Mouse (Mus musculus) embryonic facial prominence, embryonic 13.5 days (tissue): Measurements from ENCODE around the gene Stat2. TPM values are rescaled to one million over a fixed set of nuclear protein-coding genes. Genes with fewer than 3 reads are reported as not detected.
A peak's percentile ranks its signal among the peaks of the same experiment; 100 is the strongest.

Experiments
- ATAC-seq: fragments of 200-750 bp; cut with Nextera tagmentation; 2 replicates; pipeline ENCODE4 v1.8.0; 2017; ENCODE audit warnings: low read depth; ENCODE audit not compliant: insufficient number of reproducible peaks, insufficient read depth, low FRiP score, low TSS enrichment
- H3K27ac ChIP-seq: fragments of 300-500 bp; sonication (generic); 2 replicates; pipeline ENCODE4 v1.5.1; 2015; ENCODE audit warnings: moderate library complexity, mild to moderate bottlenecking, inconsistent platforms
- H3K27me3 ChIP-seq: fragments of 300-500 bp; sonication (generic); 2 replicates; pipeline ENCODE4 v1.6.1; 2015; ENCODE audit warnings: mild to moderate bottlenecking, inconsistent platforms
- H3K36me3 ChIP-seq: fragments of 300-500 bp; sonication (generic); 2 replicates; pipeline ENCODE4 v1.6.1; 2015; ENCODE audit warnings: mild to moderate bottlenecking, inconsistent platforms
- H3K4me1 ChIP-seq: fragments of 300-500 bp; sonication (generic); 2 replicates; pipeline ENCODE4 v1.6.1; 2015; ENCODE audit warnings: inconsistent platforms
- H3K4me2 ChIP-seq: fragments of 300-500 bp; sonication (generic); 2 replicates; pipeline ENCODE4 v1.6.1; 2015; ENCODE audit warnings: moderate library complexity, mild to moderate bottlenecking, inconsistent platforms
- H3K4me3 ChIP-seq: fragments of 300-500 bp; sonication (generic); 2 replicates; pipeline ENCODE4 v1.5.1; 2015; ENCODE audit warnings: mild to moderate bottlenecking, inconsistent platforms
- H3K9ac ChIP-seq: fragments of 300-500 bp; sonication (generic); 2 replicates; pipeline ENCODE4 v1.6.1; 2015; ENCODE audit warnings: mild to moderate bottlenecking, inconsistent platforms
- H3K9me3 ChIP-seq: fragments of 300-500 bp; sonication (generic); 2 replicates; pipeline ENCODE4 v1.6.1; 2016; ENCODE audit warnings: inconsistent platforms
- WGBS: fragments of 180-500 bp; shearing (Covaris S2); methylation state at CpG from one replicate; pipeline ENCODE4 v1.1.7; 2015; ENCODE audit warnings: mixed read lengths; 5-methylcytosine and 5-hydroxymethylcytosine counted together
- polyA plus RNA-seq: library from polyadenylated mRNA; unstranded; fragments of >200 nt; fragmentation: Nextera tagmentation; extraction: Ambion mirVana; gene quantifications from 2 replicates; pipeline ENCODE4 v1.2.1, GENCODE M21; 2015

The Stat2 gene
- polyA plus RNA-seq, 1 experiment from 2014 or later = 19.0 TPM

- ATAC-seq = no peak
- H3K27ac ChIP-seq = peak overlapping the region; percentile 96
- H3K9ac ChIP-seq = peak overlapping the region; percentile 87
- H3K36me3 ChIP-seq = 0 out of 2 replicates have a peak, but pooled peaks cover 4% of the 10 kb centered on the region
- H3K4me3 ChIP-seq = peak overlapping the region; percentile 60
- 1% methylated on average over 9 of the region's 9 CpGs for WGBS
- peaks cover 16% of the 10 kb centered on the region for H3K4me1 ChIP-seq
- peak overlapping the region; percentile 76 for H3K4me2 ChIP-seq
- H3K9me3 ChIP-seq = no peaks in the 10 kb centered on the region
- H3K27me3 ChIP-seq = no peaks in the 10 kb centered on the region
Observed at GRCm38 (mm10) chr10:128302785-128303125, 32.4 kb downstream of the Stat2 start.

DNA sequence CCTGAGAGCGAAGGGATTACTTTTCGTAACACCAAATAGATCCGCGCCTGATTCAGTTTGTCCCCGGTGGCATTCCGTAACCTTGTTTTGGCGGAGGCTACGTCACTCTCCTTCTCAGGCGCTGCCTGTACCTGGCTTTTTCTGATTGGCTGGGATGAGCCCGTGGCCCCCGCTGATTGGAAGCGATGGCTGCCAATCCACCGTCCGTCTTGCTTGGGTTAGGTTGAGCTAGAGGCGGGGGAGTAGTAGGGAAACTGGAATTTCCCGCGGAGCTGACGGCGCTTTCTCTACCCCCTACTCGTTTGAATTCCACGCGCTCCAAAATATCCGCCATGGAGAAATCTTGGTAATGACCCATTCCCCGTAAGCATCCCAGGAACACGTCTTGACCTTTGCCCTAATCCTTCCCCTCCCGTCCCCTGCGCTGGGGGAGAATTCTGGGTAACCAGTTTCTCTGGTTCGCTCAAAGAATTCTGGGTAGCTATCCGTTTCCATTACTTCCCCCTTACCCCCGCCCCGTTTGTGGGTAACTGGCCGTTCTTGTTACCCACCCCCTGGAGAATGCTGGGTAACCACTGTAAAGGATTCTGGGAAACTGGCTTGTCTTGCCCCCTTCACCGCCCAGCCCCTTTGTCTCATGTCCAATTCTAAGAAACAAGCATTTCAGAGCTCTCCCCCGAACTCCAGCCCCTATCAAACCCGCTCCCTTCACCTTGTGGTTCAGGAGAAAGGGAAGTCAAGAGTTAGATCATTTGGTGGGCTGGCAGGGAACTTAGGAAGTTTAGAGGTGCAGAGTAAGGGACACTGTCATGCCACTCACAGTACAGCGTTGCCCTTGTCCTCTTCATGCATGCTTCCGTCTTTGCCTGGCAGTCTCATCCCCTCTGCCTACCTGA lies 33.0 kb downstream of the Stat2 start, which contains the start of gene Pan2:
Gene Pan2, plus strand, starts transcription at position 210 of the 896 bp plus-strand sequence.
- peak within 1 kb of the TSS; percentile 87 for H3K9ac ChIP-seq
- ATAC-seq = peak; percentile 97
- H3K36me3 ChIP-seq = peaks cover 9% of the 10 kb centered on the region
- 1% methylated on average over 37 of the region's 37 CpGs for WGBS
- H3K4me2 ChIP-seq = peak within 1 kb of the TSS; percentile 76
- H3K27ac ChIP-seq = peak within 1 kb of the TSS; percentile 96
- H3K4me3 ChIP-seq = peak within 1 kb of the TSS; percentile 60
- no peaks in the 10 kb centered on the region for H3K9me3 ChIP-seq
- peaks cover 16% of the 10 kb centered on the region for H3K4me1 ChIP-seq
- no peaks in the 10 kb centered on the region for H3K27me3 ChIP-seq

DNA sequence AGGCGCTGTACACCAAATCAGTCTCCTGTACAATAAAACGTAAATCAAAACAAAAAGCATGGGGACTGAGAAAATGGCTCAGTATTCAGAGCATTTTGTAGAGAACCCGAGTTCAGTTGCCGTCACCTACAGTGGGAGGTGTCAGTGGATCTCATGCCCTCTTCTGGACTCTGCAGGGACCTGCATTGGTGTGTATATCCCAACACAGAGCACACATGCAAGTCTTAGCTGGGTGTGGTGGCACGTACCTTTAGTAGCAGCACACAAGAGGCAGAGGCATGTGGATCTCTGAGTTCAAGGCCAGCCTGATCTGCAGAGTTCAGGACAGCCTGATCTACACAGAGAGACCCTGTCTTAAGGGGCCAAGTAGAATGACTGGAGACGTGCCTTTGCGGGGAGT lies 39.3 kb downstream of the Stat2 start:
- H3K27me3 ChIP-seq = no peaks in the 10 kb centered on the region
- peaks cover 62% of the 10 kb centered on the region for H3K36me3 ChIP-seq
- H3K4me1 ChIP-seq = peaks cover 6% of the 10 kb centered on the region
- ATAC-seq = no peak
- WGBS = 91% methylated on average over 7 of the region's 7 CpGs
- no peaks in the 10 kb centered on the region for H3K9me3 ChIP-seq
- no peak overlapping the region for H3K4me3 ChIP-seq
- peak overlapping the region; percentile 52; the same call in 1 of the 2 replicates for H3K27ac ChIP-seq
- H3K4me2 ChIP-seq = no peak overlapping the region
- no peak overlapping the region for H3K9ac ChIP-seq

GRCm38 (mm10) chr10:128310177-128310576 lies 39.8 kb downstream of the Stat2 start:
- no peaks in the 10 kb centered on the region for H3K27me3 ChIP-seq
- WGBS = 71% methylated on average over 11 of the region's 11 CpGs
- H3K4me3 ChIP-seq = no peak overlapping the region
- no peak overlapping the region for H3K4me2 ChIP-seq
- no peak for ATAC-seq
- H3K27ac ChIP-seq = peak overlapping the region; percentile 52; the same call in 1 of the 2 replicates
- peaks cover 6% of the 10 kb centered on the region for H3K4me1 ChIP-seq
- H3K9me3 ChIP-seq = no peaks in the 10 kb centered on the region
- H3K36me3 ChIP-seq = peaks cover 68% of the 10 kb centered on the region
- H3K9ac ChIP-seq = no peak overlapping the region

GRCm38 (mm10) chr10:128310902-128311301 lies 40.5 kb downstream of the Stat2 start:
- peaks cover 74% of the 10 kb centered on the region for H3K36me3 ChIP-seq
- no peaks in the 10 kb centered on the region for H3K27me3 ChIP-seq
- H3K9me3 ChIP-seq = no peaks in the 10 kb centered on the region
- WGBS = 83% methylated on average over 4 of the region's 4 CpGs
- no peak for ATAC-seq
- no peak overlapping the region for H3K27ac ChIP-seq
- H3K9ac ChIP-seq = no peak overlapping the region
- no peak overlapping the region for H3K4me2 ChIP-seq
- no peak overlapping the region for H3K4me3 ChIP-seq
- peaks cover 6% of the 10 kb centered on the region for H3K4me1 ChIP-seq

GRCm38 (mm10) chr10:128315578-128315977 lies 45.2 kb downstream of the Stat2 start:
- no peak for ATAC-seq
- H3K36me3 ChIP-seq = peaks cover 88% of the 10 kb centered on the region
- 93% methylated on average over 8 of the region's 8 CpGs for WGBS

GRCm38 (mm10) chr10:128321641-128322040 lies 51.3 kb downstream of the Stat2 start:
- Histone ChIP-seq H3K36me3 (peaks cover 67% of the 10 kb centered on the region), H3K4me1 (peaks cover 18% of the 10 kb centered on the region), H3K9me3 (no peaks in the 10 kb centered on the region), H3K9ac (peak overlapping the region; percentile 55; the same call in 1 of the 2 replicates), H3K27ac (peak overlapping the region; percentile 98), H3K4me2 (peak overlapping the region; percentile 77), H3K27me3 (no peaks in the 10 kb centered on the region), H3K4me3 (peak overlapping the region; percentile 91)
- no peak for ATAC-seq
- 63% methylated on average over 12 of the region's 12 CpGs for WGBS

More at GRCm38 (mm10) chr10:128315578-128315977, 45.2 kb downstream of the Stat2 start:
- H3K27ac ChIP-seq = no peak overlapping the region
- no peaks in the 10 kb centered on the region for H3K9me3 ChIP-seq
- H3K4me3 ChIP-seq = no peak overlapping the region
- H3K4me1 ChIP-seq = no peaks in the 10 kb centered on the region
- no peaks in the 10 kb centered on the region for H3K27me3 ChIP-seq
- no peak overlapping the region for H3K9ac ChIP-seq
- no peak overlapping the region for H3K4me2 ChIP-seq

DNA sequence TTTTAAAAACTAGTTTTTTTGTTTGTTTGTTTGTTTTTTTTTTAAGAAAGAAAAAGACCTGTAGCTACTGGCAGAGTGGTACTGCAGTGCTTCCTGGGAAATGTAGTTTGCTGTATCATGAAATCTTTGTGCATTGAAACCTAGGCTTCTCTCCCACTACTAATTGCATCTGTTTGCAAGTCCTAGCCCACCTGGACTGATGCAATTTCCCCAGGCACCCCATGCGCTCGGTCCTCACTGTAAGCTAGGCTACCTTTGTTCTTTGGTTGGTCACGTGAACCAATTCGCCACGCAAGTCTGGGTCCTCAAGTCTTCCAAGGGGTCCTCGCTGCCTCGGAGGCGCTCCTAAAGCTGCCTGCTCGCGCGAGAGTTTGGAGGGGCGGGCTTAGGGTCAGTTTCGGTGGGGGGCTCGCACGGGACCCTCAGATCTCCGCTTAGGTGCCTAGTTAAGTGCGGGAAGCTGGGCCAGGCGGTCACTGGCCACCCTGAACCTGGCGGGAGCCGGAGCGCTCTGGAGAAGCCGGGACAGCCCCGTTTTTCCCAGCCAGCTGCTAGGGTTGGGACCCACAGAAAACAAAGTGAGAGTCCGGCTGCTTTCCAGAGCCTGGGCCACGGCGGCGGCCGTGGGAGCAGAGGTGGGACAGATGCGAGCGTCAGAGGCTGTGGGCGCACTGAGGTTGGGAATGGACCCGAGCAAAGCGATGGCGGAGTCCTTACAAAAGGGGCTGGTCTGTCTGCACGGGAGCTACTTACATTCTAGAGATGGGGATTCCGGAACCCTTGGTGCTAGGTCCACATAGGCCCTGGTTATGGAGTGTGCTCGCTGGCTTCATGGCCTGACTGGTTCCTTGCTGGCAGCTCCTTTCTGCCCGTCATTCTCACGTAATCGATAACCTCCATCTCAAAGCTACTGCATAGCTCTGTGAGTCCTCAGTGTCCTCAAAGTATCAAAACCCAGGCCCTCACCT lies 52.1 kb downstream of the Stat2 start, which contains the start of gene Cnpy2:
Gene Cnpy2, plus strand, starts transcription at position 319 of the 968 bp plus-strand sequence.
- ATAC-seq = peak; percentile 90
- H3K4me1 ChIP-seq = peaks cover 18% of the 10 kb centered on the region
- H3K9ac ChIP-seq = peak within 1 kb of the TSS; percentile 99
- H3K27me3 ChIP-seq = no peaks in the 10 kb centered on the region
- under 1% methylated on average over 40 of the region's 40 CpGs for WGBS
- H3K9me3 ChIP-seq = no peaks in the 10 kb centered on the region
- peak within 1 kb of the TSS; percentile 98 for H3K27ac ChIP-seq
- H3K4me3 ChIP-seq = peak within 1 kb of the TSS; percentile 91
- peak within 1 kb of the TSS; percentile 77 for H3K4me2 ChIP-seq
- H3K36me3 ChIP-seq = peaks cover 70% of the 10 kb centered on the region

GRCm38 (mm10) chr10:128323516-128323915 lies 53.2 kb downstream of the Stat2 start:
- peak overlapping the region; percentile 98 for H3K27ac ChIP-seq
- peaks cover 70% of the 10 kb centered on the region for H3K36me3 ChIP-seq
- 78% methylated on average over 8 of the region's 8 CpGs for WGBS

DNA sequence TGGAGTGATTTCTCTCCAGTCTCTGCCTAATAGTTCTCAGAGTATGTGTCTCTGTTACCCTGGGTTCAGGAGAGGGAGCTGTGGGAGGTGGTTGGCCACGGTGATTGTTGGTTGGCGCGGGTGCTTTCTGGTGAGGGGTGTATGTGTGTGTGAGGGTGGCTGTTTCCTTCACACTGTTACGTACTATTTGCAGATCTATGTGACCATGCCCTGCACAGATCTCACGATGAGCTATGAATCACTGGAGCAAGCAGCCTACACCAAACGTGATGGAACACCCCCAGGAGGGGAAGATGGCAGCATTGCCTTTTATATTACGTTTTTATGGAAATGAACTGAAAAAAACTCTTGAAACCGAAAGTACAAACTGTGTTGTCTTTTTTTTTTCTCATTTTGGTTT lies 56.5 kb downstream of the Stat2 start:
- ATAC-seq = no peak
- peaks cover 52% of the 10 kb centered on the region for H3K36me3 ChIP-seq

More at GRCm38 (mm10) chr10:128323516-128323915, 53.2 kb downstream of the Stat2 start:
- Histone ChIP-seq H3K9me3 (no peaks in the 10 kb centered on the region), H3K4me3 (peak overlapping the region; percentile 91), H3K4me2 (peak overlapping the region; percentile 77), H3K27me3 (no peaks in the 10 kb centered on the region), H3K4me1 (peaks cover 18% of the 10 kb centered on the region), H3K9ac (peak overlapping the region; percentile 99)
- no peak for ATAC-seq

GRCm38 (mm10) chr10:128327610-128328009 lies 57.3 kb downstream of the Stat2 start:
- Histone ChIP-seq H3K27me3 (no peaks in the 10 kb centered on the region), H3K27ac (no peak overlapping the region), H3K9me3 (no peaks in the 10 kb centered on the region), H3K4me1 (peaks cover 14% of the 10 kb centered on the region), H3K4me2 (no peak overlapping the region), H3K9ac (no peak overlapping the region), H3K36me3 (peaks cover 52% of the 10 kb centered on the region), H3K4me3 (no peak overlapping the region)
- WGBS = 90% methylated on average over 10 of the region's 10 CpGs
- ATAC-seq = no peak

More for the DNA sequence above, 56.5 kb downstream of the Stat2 start:
- H3K27me3 ChIP-seq = no peaks in the 10 kb centered on the region
- H3K4me1 ChIP-seq = peaks cover 14% of the 10 kb centered on the region
- H3K4me2 ChIP-seq = no peak overlapping the region
- no peak overlapping the region for H3K4me3 ChIP-seq
- no peak overlapping the region for H3K9ac ChIP-seq
- H3K27ac ChIP-seq = no peak overlapping the region
- 94% methylated on average over 8 of the region's 8 CpGs for WGBS
- no peaks in the 10 kb centered on the region for H3K9me3 ChIP-seq
